Mouse (Mus musculus) heart, embryonic 12.5 days (tissue): ENCODE data around the gene Prrxl1. TPM values are rescaled to one million over a fixed set of nuclear protein-coding genes. Genes with fewer than 3 reads are reported as not detected.
A peak's percentile ranks its signal among the peaks of the same experiment; 100 is the strongest.

ENCODE experiments used
- ATAC-seq: fragments of 200-750 bp; cut with Nextera tagmentation; 2 replicates; pipeline ENCODE4 v1.8.0; 2017; ENCODE audit warnings: moderate TSS enrichment, moderate library complexity; ENCODE audit not compliant: insufficient number of reproducible peaks, low FRiP score
- H3K27ac ChIP-seq: fragments of 300-500 bp; sonication (generic); 2 replicates; pipeline ENCODE4 v1.5.1; 2016; ENCODE audit warnings: mild to moderate bottlenecking, moderate library complexity; ENCODE audit not compliant: poor library complexity, severe bottlenecking
- H3K27me3 ChIP-seq: fragments of 300-500 bp; sonication (generic); replicated peaks from 2 replicates; pipeline ENCODE4 v1.6.1; 2016; ENCODE audit warnings: mild to moderate bottlenecking, moderate library complexity
- H3K36me3 ChIP-seq: fragments of 300-500 bp; sonication (generic); 2 replicates; pipeline ENCODE4 v1.6.1; 2016; ENCODE audit warnings: mild to moderate bottlenecking, moderate library complexity
- H3K4me1 ChIP-seq: fragments of 300-500 bp; sonication (generic); replicated peaks from 2 replicates; pipeline ENCODE4 v1.6.1; 2016; ENCODE audit warnings: mild to moderate bottlenecking
- H3K4me2 ChIP-seq: fragments of 300-500 bp; sonication (generic); 2 replicates; pipeline ENCODE4 v1.6.1; 2016; ENCODE audit warnings: mild to moderate bottlenecking, moderate library complexity
- H3K4me3 ChIP-seq: fragments of 300-500 bp; sonication (generic); 2 replicates; pipeline ENCODE4 v1.5.1; 2016; ENCODE audit warnings: mild to moderate bottlenecking
- H3K9ac ChIP-seq: fragments of 300-500 bp; sonication (generic); 2 replicates; pipeline ENCODE4 v1.6.1; 2016; ENCODE audit warnings: mild to moderate bottlenecking, moderate library complexity
- H3K9me3 ChIP-seq: fragments of 300-500 bp; sonication (generic); replicated peaks from 2 replicates; pipeline ENCODE4 v1.6.1; 2016; ENCODE audit warnings: mild to moderate bottlenecking, moderate library complexity
- WGBS: fragments of 180-500 bp; shearing (Covaris S2); methylation state at CpG from one replicate; pipeline ENCODE4 v1.1.7; 2016; 5-methylcytosine and 5-hydroxymethylcytosine counted together
- polyA plus RNA-seq: library from polyadenylated mRNA; unstranded; fragments of >200 nt; fragmentation: Nextera tagmentation; extraction: Ambion mirVana; gene quantifications from 2 replicates; pipeline ENCODE4 v1.2.1, GENCODE M21; 2016

The Prrxl1 gene
- polyA plus RNA-seq, 1 experiment from 2014 or later, result not detected

DNA sequence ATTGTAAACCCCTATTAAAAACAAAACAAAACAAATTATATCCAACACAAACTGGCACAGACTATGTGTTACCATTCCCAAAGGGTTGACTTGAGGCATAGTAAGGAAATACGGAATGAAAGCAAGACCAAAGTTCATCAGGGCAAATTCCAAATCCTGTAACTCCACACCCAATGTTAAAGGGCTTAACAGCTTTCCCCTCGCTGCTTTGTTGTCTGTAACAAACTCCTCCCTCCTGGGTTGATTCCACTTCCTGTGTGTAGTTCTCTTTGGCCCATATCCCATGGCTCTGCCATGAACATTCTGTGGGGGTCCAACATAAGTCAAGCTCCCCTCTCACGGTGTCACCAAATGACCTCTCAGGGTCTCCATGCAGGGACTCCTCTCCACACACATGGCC is 8.8 kb upstream of the Prrxl1 start:
- no peak overlapping the region for H3K27ac ChIP-seq
- no peaks in the 10 kb centered on the region for H3K4me1 ChIP-seq
- no peak overlapping the region for H3K4me2 ChIP-seq
- H3K9me3 ChIP-seq, result no peaks in the 10 kb centered on the region
- no peaks in the 10 kb centered on the region for H3K36me3 ChIP-seq
- peaks cover 61% of the 10 kb centered on the region for H3K27me3 ChIP-seq
- ATAC-seq, result no peak
- no peak overlapping the region for H3K9ac ChIP-seq
- no peak overlapping the region for H3K4me3 ChIP-seq
- WGBS, result 66% methylated on average over 3 of the region's 3 CpGs

DNA sequence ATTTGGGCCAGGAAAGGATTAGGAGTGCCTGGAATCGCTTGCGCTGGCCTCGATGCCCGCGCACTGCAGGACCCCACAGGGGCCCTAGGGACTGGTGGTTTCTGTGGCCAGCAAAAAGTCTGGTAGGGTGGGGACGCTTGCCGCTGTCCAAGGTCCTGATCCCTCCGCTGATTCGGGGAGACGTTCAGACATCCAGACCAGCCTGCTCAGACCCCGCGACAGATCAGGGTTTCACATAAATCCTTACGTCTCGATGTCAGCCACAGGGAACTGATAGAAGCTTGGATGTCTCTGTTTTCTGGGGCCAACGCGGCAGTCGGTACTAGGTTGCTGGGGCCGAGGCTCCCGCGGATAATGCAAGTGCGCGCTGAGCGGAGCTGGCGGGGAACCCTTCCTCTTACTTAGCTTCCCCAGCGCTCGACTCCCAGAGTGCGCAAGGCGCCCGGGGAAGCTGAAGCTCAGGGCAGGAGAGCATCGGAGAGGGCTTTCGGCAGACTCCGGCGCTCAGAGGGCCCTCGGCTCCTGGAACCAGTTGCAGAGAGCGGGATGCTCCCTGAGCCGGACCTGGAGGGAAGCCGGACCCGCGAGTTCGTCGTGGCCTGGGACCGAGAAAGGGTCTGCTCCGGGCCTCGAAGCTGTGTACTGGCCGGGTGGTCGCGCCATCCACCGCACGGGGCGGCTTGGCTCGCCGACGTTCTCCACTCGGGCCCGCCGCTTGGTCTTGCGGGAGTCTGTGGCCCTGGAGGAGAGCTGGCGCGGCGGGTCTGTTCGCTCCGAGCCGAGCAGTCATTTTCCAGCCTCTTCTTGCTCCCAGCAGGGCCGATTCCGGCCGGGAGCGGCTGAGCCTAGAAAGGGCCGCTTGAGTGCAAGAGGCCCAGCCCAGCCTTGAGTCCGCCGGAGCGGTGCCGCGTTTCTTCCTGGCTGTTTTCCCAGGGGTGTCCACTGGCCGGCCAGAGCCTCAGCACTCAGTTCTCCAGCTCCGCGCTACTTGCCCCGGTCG is 1.7 kb upstream of the Prrxl1 start:
- Histone ChIP-seq H3K27ac (no peak overlapping the region), H3K4me1 (peaks cover 17% of the 10 kb centered on the region), H3K27me3 (peaks cover 93% of the 10 kb centered on the region), H3K9me3 (no peaks in the 10 kb centered on the region), H3K9ac (no peak overlapping the region), H3K4me3 (peak overlapping the region; percentile 27), H3K36me3 (no peaks in the 10 kb centered on the region), H3K4me2 (peak overlapping the region; percentile 55)
- WGBS, result under 1% methylated on average over 78 of the region's 78 CpGs
- ATAC-seq, result peak; percentile 48; the same call in 1 of the 2 replicates

DNA sequence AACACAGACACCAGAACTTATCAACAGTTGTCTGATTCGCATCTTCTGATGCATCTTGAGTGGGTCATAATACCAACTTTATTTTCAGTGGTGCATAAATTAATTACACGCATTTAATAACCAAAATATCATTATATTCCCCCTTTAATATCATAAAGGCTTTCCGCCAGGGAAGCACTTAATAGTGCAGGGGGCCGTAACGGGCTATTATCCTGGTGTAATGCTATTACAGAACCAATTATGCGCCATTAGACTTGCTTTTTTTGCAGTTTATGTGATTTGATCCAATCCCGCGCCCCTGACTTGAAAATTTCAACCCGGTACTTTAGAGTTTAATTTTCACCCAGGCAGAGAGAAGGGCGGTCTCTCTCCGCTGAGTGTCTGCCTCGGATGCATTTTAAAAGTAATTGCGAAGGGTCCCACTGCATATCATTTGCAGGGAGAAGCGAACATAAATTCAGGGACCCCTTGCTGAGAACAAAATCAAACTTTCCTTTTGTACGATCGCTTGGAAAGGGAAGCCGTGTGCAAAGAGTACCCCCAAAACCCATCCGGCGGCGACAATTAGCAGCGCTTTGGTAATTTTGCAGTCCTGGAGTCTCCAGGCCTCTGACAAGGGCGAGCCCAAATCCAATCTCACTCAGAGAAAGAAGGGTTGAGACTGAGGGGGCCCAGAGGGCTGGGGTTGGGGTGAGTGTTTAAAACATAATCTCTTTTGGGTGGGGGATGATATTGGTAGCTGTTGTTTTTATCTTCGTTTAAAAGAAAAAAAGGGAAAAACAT is 579 bp upstream of the Prrxl1 start:
- ATAC-seq, result no peak
- H3K4me1 ChIP-seq, result peaks cover 17% of the 10 kb centered on the region
- no peaks in the 10 kb centered on the region for H3K36me3 ChIP-seq
- no peaks in the 10 kb centered on the region for H3K9me3 ChIP-seq
- WGBS, result 8% methylated on average over 23 of the region's 23 CpGs
- H3K4me2 ChIP-seq, result no peak overlapping the region
- no peak overlapping the region for H3K27ac ChIP-seq
- H3K27me3 ChIP-seq, result peaks cover 94% of the 10 kb centered on the region
- no peak overlapping the region for H3K4me3 ChIP-seq
- H3K9ac ChIP-seq, result no peak overlapping the region

DNA sequence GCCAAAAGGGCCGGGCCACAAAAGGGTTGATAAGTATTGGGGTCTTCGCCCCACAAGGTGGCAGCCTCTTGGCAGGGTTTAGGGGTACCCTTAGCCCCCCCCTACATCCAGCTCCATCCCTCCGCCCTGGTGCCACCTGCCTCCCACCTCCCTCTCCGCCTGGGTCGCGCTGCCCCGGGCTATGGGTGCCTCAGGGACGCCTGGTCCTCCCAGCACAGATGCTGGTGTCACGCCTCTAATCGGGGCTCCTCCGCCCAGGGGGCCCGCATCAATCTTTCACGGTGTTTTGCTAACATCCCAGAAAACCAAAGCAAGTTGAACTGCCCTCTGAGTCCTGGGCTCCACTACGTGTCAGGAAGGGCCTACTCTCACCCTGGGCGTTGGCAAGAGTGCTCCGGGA is 903 bp downstream of the Prrxl1 start:
- no peaks in the 10 kb centered on the region for H3K36me3 ChIP-seq
- no peak overlapping the region for H3K27ac ChIP-seq
- H3K4me1 ChIP-seq, result peaks cover 17% of the 10 kb centered on the region
- ATAC-seq, result no peak
- 3% methylated on average over 16 of the region's 16 CpGs for WGBS
- H3K4me3 ChIP-seq, result peak overlapping the region; percentile 39
- no peak overlapping the region for H3K9ac ChIP-seq
- H3K27me3 ChIP-seq, result peaks cover 93% of the 10 kb centered on the region
- no peaks in the 10 kb centered on the region for H3K9me3 ChIP-seq
- H3K4me2 ChIP-seq, result peak overlapping the region; percentile 67

DNA sequence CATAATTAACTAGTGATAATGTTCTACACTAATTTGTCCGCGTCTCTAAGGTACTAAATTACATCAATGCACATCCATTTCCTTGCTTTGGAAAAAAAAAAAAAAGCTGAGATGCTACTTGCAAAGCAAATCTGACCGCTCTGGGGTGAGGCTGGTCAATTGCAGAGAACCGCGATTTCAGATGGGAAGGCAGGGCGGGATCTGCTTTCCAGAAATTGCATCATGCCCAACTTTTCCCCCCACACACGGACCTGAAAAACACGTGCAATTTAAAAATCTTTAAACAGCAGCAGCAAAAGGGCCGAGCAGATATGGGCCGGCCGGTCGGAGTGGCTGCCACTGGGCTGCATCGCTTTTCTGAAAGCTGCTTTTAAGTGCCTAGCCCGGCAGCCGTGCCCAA is 6.3 kb downstream of the Prrxl1 start:
- H3K4me1 ChIP-seq, result no peaks in the 10 kb centered on the region
- peaks cover 77% of the 10 kb centered on the region for H3K27me3 ChIP-seq
- no peak overlapping the region for H3K4me3 ChIP-seq
- WGBS, result 54% methylated on average over 15 of the region's 15 CpGs
- no peaks in the 10 kb centered on the region for H3K36me3 ChIP-seq
- H3K9me3 ChIP-seq, result no peaks in the 10 kb centered on the region
- no peak overlapping the region for H3K9ac ChIP-seq
- H3K27ac ChIP-seq, result no peak overlapping the region
- no peak for ATAC-seq
- no peak overlapping the region for H3K4me2 ChIP-seq

DNA sequence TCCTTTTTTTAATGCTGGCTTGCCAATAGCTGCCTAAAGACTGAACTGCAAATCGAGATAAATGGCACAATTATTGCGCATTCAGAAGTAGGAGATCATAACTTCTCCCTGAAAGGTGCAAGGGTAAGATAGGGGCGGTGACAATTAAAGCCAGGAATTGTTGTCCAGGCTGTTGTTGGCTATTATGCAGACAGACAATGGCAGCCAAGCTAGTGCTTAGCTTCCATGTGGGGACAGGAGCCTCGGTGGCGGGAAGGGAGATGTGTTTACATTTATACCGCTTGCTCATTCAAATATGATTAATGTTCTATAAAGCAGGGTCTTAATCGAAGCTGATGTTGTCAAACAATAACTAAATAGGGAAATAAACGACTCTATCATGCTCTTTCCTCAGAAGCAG is 7.1 kb downstream of the Prrxl1 start:
- no peaks in the 10 kb centered on the region for H3K4me1 ChIP-seq
- no peaks in the 10 kb centered on the region for H3K9me3 ChIP-seq
- H3K27ac ChIP-seq, result no peak overlapping the region
- H3K9ac ChIP-seq, result no peak overlapping the region
- no peaks in the 10 kb centered on the region for H3K36me3 ChIP-seq
- H3K4me3 ChIP-seq, result no peak overlapping the region
- no peak overlapping the region for H3K4me2 ChIP-seq
- peaks cover 69% of the 10 kb centered on the region for H3K27me3 ChIP-seq
- 76% methylated on average over 8 of the region's 8 CpGs for WGBS
- no peak for ATAC-seq

DNA sequence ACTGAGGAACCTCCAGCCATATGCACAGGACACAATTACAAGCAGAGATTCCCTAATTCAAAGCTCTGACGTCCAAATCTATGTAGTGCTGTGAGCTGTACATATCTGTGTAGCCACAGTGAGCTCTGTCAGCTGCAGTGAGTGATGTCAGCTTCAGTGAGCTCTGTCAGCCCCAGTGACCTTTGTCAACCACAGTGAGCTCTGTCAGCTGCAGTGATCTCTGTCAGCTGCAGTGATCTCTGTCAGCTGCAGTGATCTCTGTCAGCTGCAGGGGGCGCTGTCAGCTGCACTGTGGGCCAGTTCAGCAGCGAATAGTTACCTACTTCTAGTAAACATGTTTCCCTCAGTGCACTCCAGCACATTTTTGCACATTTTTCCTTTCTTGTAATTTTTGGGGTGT is 10.2 kb downstream of the Prrxl1 start:
- no peak overlapping the region for H3K4me2 ChIP-seq
- ATAC-seq, result no peak
- no peak overlapping the region for H3K4me3 ChIP-seq
- no peaks in the 10 kb centered on the region for H3K36me3 ChIP-seq
- H3K27ac ChIP-seq, result no peak overlapping the region
- H3K9me3 ChIP-seq, result no peaks in the 10 kb centered on the region
- H3K4me1 ChIP-seq, result no peaks in the 10 kb centered on the region
- H3K9ac ChIP-seq, result no peak overlapping the region
- 23% methylated on average over 3 of the region's 3 CpGs for WGBS
- H3K27me3 ChIP-seq, result peaks cover 54% of the 10 kb centered on the region

DNA sequence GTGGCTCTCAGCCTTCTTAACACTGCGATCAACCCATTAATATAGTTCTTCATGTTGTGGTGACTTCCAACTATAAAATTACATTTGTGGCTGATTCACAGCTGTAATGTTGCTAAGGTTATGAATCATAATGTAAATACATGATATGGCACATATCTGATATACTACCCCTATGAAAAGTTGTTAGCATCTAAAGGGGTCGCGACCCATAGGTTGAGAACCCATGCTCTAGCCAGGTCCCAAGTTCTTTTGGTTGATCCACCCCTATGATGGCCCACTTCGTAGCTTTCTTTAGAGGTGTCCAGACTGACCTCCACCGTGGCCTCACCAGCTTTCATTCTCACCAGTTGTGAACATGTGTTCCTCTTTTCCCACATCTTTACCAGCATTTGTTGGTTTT is 18.0 kb downstream of the Prrxl1 start:
- 70% methylated on average over 5 of the region's 5 CpGs for WGBS
- Histone ChIP-seq H3K9me3 (no peaks in the 10 kb centered on the region), H3K27ac (no peak overlapping the region), H3K4me1 (no peaks in the 10 kb centered on the region), H3K4me3 (no peak overlapping the region), H3K9ac (no peak overlapping the region), H3K27me3 (peaks cover 18% of the 10 kb centered on the region), H3K4me2 (no peak overlapping the region), H3K36me3 (no peaks in the 10 kb centered on the region)
- ATAC-seq, result no peak

DNA sequence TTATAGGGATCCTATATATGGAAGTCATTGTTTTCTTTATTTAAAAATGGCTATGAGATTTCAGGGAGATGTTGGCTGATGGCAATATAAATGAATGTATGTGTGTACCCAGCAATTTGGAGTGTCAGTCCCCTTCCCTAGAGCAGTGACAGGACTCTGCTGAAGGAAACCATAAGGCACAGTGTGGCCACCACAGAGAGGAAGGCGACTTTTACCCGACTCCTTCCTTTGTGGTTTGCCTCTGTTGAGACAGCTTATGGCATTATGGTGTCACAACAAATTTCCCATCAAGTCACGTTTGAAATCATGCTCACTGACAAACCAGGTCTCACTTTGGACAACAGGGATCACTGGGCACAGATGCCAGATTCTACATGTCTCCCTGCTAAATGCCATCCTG is 25.0 kb downstream of the Prrxl1 start:
- H3K27me3 ChIP-seq, result peaks cover 10% of the 10 kb centered on the region; the same call in 1 of the 2 replicates
- H3K4me3 ChIP-seq, result no peak overlapping the region
- no peak overlapping the region for H3K9ac ChIP-seq
- 64% methylated on average over 3 of the region's 3 CpGs for WGBS
- no peak overlapping the region for H3K27ac ChIP-seq
- no peaks in the 10 kb centered on the region for H3K36me3 ChIP-seq
- H3K4me2 ChIP-seq, result no peak overlapping the region
- no peaks in the 10 kb centered on the region for H3K9me3 ChIP-seq
- ATAC-seq, result no peak
- H3K4me1 ChIP-seq, result no peaks in the 10 kb centered on the region

DNA sequence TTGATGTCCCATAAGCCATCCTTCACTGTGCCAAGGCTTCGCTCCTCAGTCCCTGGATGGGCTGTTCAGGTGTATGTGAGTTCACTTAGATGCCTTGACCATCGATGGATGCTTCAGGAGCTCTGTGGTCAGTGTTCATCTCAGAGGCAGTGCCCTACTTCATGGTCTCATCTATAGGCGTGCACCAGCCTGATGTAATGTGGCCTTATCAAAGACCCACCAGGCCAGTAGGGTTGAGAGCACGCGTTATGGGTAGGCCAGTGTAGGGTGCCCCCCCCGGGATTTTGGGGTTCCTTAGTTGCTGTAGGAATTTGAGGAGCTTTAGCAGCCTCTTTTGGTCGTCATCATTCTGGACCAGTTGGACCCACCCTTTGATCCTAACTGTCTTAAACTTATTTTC is 25.6 kb downstream of the Prrxl1 start:
- Histone ChIP-seq H3K9me3 (no peaks in the 10 kb centered on the region), H3K4me3 (no peak overlapping the region), H3K27me3 (peaks cover 10% of the 10 kb centered on the region; the same call in 1 of the 2 replicates), H3K4me1 (no peaks in the 10 kb centered on the region), H3K36me3 (no peaks in the 10 kb centered on the region), H3K27ac (no peak overlapping the region), H3K4me2 (no peak overlapping the region), H3K9ac (no peak overlapping the region)
- no peak for ATAC-seq
- WGBS, result 76% methylated on average over 7 of the region's 7 CpGs

DNA sequence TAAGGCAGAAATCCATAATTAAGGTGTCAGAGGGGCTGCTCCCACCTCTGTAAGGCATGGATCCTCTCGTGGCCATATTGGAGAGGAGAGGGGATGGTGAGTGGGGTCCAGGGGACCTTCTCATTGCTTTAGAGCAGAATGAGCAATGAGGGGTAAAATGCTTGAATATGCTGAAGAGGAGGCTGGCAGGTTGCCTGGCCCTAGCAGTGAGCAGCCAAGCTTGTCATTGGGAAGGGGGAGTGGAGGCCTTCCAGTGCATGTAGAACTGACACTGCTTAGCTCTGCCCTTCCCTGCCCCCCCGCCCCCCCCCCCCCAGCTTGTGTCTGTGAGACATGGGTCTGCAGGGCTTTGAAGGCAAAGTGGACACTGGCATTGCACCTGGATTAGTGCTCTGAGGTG is 28.1 kb downstream of the Prrxl1 start:
- 63% methylated on average over 2 of the region's 2 CpGs for WGBS
- H3K9ac ChIP-seq, result no peak overlapping the region

More for the DNA sequence above, 28.1 kb downstream of the Prrxl1 start:
- no peak overlapping the region for H3K27ac ChIP-seq
- no peaks in the 10 kb centered on the region for H3K4me1 ChIP-seq
- no peaks in the 10 kb centered on the region for H3K36me3 ChIP-seq
- peaks cover 15% of the 10 kb centered on the region; the same call in 1 of the 2 replicates for H3K27me3 ChIP-seq
- H3K4me3 ChIP-seq, result no peak overlapping the region
- no peak overlapping the region for H3K4me2 ChIP-seq
- no peaks in the 10 kb centered on the region for H3K9me3 ChIP-seq
- no peak for ATAC-seq
